Mouse (Mus musculus) embryonic facial prominence, embryonic 15.5 days (tissue): Measurements from ENCODE around the gene Mutyh. TPM values are rescaled to one million over a fixed set of nuclear protein-coding genes. Genes with fewer than 3 reads are reported as not detected.

ENCODE experiments used
- ATAC-seq: fragments of 200-750 bp; cut with Nextera tagmentation; 2 replicates; pipeline ENCODE4 v1.8.0; 2017; ENCODE audit warnings: low read depth, moderate TSS enrichment; ENCODE audit not compliant: insufficient number of reproducible peaks, low FRiP score, low TSS enrichment
- H3K27ac ChIP-seq: fragments of 300-500 bp; sonication (generic); replicated peaks from 2 replicates; pipeline ENCODE4 v1.5.1; 2015; ENCODE audit warnings: mild to moderate bottlenecking, inconsistent platforms
- H3K27me3 ChIP-seq: fragments of 300-500 bp; sonication (generic); 2 replicates; pipeline ENCODE4 v1.6.1; 2015; ENCODE audit warnings: inconsistent platforms
- H3K36me3 ChIP-seq: fragments of 300-500 bp; sonication (generic); 2 replicates; pipeline ENCODE4 v1.6.1; 2015; ENCODE audit warnings: mild to moderate bottlenecking, inconsistent platforms
- H3K4me1 ChIP-seq: fragments of 300-500 bp; sonication (generic); 2 replicates; pipeline ENCODE4 v1.6.1; 2015; ENCODE audit warnings: inconsistent platforms
- H3K4me2 ChIP-seq: fragments of 300-500 bp; sonication (generic); replicated peaks from 2 replicates; pipeline ENCODE4 v1.6.1; 2015; ENCODE audit warnings: mild to moderate bottlenecking, inconsistent platforms
- H3K4me3 ChIP-seq: fragments of 300-500 bp; sonication (generic); replicated peaks from 2 replicates; pipeline ENCODE4 v1.5.1; 2015; ENCODE audit warnings: mild to moderate bottlenecking, inconsistent platforms
- H3K9ac ChIP-seq: fragments of 300-500 bp; sonication (generic); 2 replicates; pipeline ENCODE4 v1.6.1; 2015; ENCODE audit warnings: inconsistent platforms
- H3K9me3 ChIP-seq: fragments of 300-500 bp; sonication (generic); replicated peaks from 2 replicates; pipeline ENCODE4 v1.6.1; 2016; ENCODE audit warnings: inconsistent platforms
- WGBS: fragments of 180-500 bp; shearing (Covaris S2); methylation state at CpG from one replicate; pipeline ENCODE4 v1.1.7; 2015; 5-methylcytosine and 5-hydroxymethylcytosine counted together
- polyA plus RNA-seq: library from polyadenylated mRNA; unstranded; fragments of >200 nt; fragmentation: Nextera tagmentation; extraction: Ambion mirVana; gene quantifications from 2 replicates; pipeline ENCODE4 v1.2.1, GENCODE M21; 2015

Gene Mutyh
- polyA plus RNA-seq, 1 experiment from 2014 or later: 14.8 TPM

GRCm38 (mm10) chr4:116854286-116854685 lies 46.8 kb downstream of the Mutyh start:
- no peaks in the 10 kb centered on the region for H3K4me1 ChIP-seq
- H3K36me3 ChIP-seq: no peaks in the 10 kb centered on the region
- WGBS: 24% methylated on average over 2 of the region's 2 CpGs
- no peaks in the 10 kb centered on the region for H3K27me3 ChIP-seq
- ATAC-seq: no peak
- H3K4me3 ChIP-seq: no peak overlapping the region
- no peak overlapping the region for H3K4me2 ChIP-seq
- no peaks in the 10 kb centered on the region for H3K9me3 ChIP-seq
- no peak overlapping the region for H3K27ac ChIP-seq
- no peak overlapping the region for H3K9ac ChIP-seq

GRCm38 (mm10) chr4:116857203-116857602 lies 49.7 kb downstream of the Mutyh start:
- Histone ChIP-seq H3K27me3 (no peaks in the 10 kb centered on the region), H3K9ac (no peak overlapping the region), H3K9me3 (no peaks in the 10 kb centered on the region), H3K4me3 (no peak overlapping the region), H3K4me2 (no peak overlapping the region), H3K36me3 (no peaks in the 10 kb centered on the region), H3K4me1 (no peaks in the 10 kb centered on the region), H3K27ac (no peak overlapping the region)
- 81% methylated on average over 10 of the region's 10 CpGs for WGBS
- ATAC-seq: no peak

DNA sequence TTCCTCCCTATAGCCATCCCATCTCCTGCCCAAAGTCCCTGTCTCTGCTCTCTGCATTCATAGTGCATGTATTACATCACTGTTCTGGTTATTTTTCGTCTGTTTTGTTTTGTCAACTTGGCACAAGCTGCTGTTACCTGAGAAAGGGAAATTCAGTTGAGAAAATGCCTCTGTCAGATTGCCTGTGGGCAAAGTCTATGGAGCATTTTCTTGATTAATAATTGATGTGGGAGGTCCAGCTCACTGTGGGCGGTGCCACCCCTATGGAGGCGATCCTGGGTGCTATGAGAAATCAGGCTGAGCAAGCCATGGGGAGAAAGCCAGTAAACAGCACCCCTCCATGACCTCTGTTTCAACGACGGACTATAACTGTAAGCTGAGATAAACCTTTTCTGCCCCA lies 52.2 kb downstream of the Mutyh start:
- Histone ChIP-seq H3K4me2 (no peak overlapping the region), H3K27me3 (no peaks in the 10 kb centered on the region), H3K4me1 (no peaks in the 10 kb centered on the region), H3K4me3 (no peak overlapping the region), H3K9ac (no peak overlapping the region), H3K27ac (no peak overlapping the region), H3K36me3 (no peaks in the 10 kb centered on the region), H3K9me3 (no peaks in the 10 kb centered on the region)
- 59% methylated on average over 5 of the region's 5 CpGs for WGBS
- ATAC-seq: no peak

DNA sequence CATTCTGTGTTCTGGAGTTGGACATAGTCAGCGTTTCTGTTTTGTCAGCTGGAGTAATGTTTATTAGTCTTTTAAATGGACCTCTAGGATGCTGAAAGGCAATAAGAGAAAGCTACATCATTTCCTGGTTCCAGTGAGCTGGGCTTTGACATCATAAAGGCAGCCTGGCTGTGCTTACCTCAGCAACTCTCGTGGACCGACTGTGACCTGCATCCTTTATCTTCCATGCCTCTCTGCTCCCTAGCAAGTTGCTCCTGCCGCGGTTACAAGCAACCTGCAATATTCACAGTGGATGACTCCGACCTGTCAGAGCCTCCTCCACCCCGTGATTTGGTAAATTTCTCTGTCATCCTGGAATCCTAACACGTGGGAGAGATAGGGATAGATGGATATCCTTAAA lies 54.5 kb downstream of the Mutyh start:
- H3K9ac ChIP-seq: no peak overlapping the region
- H3K36me3 ChIP-seq: no peaks in the 10 kb centered on the region
- H3K4me1 ChIP-seq: no peaks in the 10 kb centered on the region
- no peak overlapping the region for H3K4me3 ChIP-seq
- ATAC-seq: no peak
- H3K27ac ChIP-seq: no peak overlapping the region
- no peaks in the 10 kb centered on the region for H3K27me3 ChIP-seq
- H3K4me2 ChIP-seq: no peak overlapping the region
- 77% methylated on average over 8 of the region's 8 CpGs for WGBS
- no peaks in the 10 kb centered on the region for H3K9me3 ChIP-seq

Other genes with a start within 250 kb of the Mutyh start
- 15.6 and 25.4 TPM in 2 replicates for gene Ccdc17, start 211.1 kb upstream of the Mutyh start, polyA plus RNA-seq
- 107 TPM in 2 replicates for gene Nasp, start 179.8 kb upstream of the Mutyh start, polyA plus RNA-seq
- gene Akr1a1, start 156.0 kb upstream of the Mutyh start, polyA plus RNA-seq: 777 and 798 TPM in 2 replicates
- gene Prdx1, start 122.2 kb upstream of the Mutyh start, polyA plus RNA-seq: 1,053 and 1,174 TPM in 2 replicates
- gene Mmachc, start 99.3 kb upstream of the Mutyh start, polyA plus RNA-seq: 21.8 and 22.8 TPM in 2 replicates
- 29.7 and 32.0 TPM in 2 replicates for gene Ccdc163, start 99.2 kb upstream of the Mutyh start, polyA plus RNA-seq
- 7.7 and 8.3 TPM in 2 replicates for gene Tesk2, start 86.8 kb upstream of the Mutyh start, polyA plus RNA-seq
- 35.6 and 36.4 TPM in 2 replicates for gene Toe1, start 83 bp upstream of the Mutyh start, polyA plus RNA-seq
- gene Hpdl, start 14.0 kb downstream of the Mutyh start, polyA plus RNA-seq: 0.47 and 0.89 TPM in 2 replicates
- gene Zswim5, start 69.7 kb downstream of the Mutyh start, polyA plus RNA-seq: 0.35 and 0.45 TPM in 2 replicates
- 87.8 and 97.3 TPM in 2 replicates for gene Urod, start 186.7 kb downstream of the Mutyh start, polyA plus RNA-seq
- 13.9 and 14.2 TPM in 2 replicates for gene Hectd3, start 187.6 kb downstream of the Mutyh start, polyA plus RNA-seq
- 40.4 and 41.3 TPM in 2 replicates for gene Eif2b3, start 211.7 kb downstream of the Mutyh start, polyA plus RNA-seq